In the genomic region with DNA sequence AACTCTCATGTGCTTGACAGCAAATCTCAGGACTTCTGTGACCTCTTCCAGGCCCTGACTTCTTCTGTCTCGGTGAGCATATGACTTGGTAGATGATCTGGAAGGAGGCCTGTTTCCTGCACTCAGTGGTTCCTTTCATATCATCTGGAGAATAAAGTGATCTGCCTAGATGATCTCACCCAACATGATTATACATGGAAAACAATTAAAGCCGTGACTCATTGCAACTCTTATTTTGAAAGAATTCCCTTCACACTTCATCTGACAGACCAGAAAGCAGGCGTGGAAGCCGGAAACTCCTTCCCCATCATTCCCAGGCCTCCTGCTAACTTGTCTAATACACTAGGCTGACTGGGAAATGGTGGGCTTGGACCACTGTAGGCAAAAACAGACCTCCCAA, we compare ENCODE assay signal across 12 mouse cellular contexts.
"Had no signal": no experiment of that assay in that cellular context is flagged by ENCODE, and none has a peak within 500 bp of the region (broad histone marks: within the 10 kb centered on the region; RNA-seq: fewer than 3 reads in every experiment).

No protein-coding gene starts in this region.

- DNase-seq: lung, adult 18-20 months; lung, embryonic 14.5 days; lung, postnatal 10 days; lung, postnatal 4 days; midbrain, embryonic 14.5 days; retina, postnatal 1 day; right cerebral cortex, postnatal 14 days; right cerebral cortex, postnatal 4 days; thymus, adult 2 months; thymus, postnatal 25 days; thymus, postnatal 4 days had no signal

- ATAC-seq: midbrain, embryonic 16.5 days had no signal
